Mouse (Mus musculus): ENCODE data around the gene Gm13212.
"Not testable (repeated sequence)": the region's sequence is repeated elsewhere in the genome, so short reads cannot be mapped to it uniquely, and the experiment has no call there.

Gene Gm13212

GRCm38 (mm10) chr4:145585078-145585477, at the start of gene Gm13212:
Gm13212 (plus strand) TSS chr4:145585166.
- not testable (repeated sequence) for DNase-seq (ENCODE audit: low spot score)

GRCm38 (mm10) chr4:145543861-145544260, 41.1 kb upstream of the Gm13212 start:
- not testable (repeated sequence) for DNase-seq (ENCODE audit: low spot score)

GRCm38 (mm10) chr4:145545106-145545505, 39.9 kb upstream of the Gm13212 start:
- not testable (repeated sequence) for DNase-seq (ENCODE audit: low spot score)

DNA sequence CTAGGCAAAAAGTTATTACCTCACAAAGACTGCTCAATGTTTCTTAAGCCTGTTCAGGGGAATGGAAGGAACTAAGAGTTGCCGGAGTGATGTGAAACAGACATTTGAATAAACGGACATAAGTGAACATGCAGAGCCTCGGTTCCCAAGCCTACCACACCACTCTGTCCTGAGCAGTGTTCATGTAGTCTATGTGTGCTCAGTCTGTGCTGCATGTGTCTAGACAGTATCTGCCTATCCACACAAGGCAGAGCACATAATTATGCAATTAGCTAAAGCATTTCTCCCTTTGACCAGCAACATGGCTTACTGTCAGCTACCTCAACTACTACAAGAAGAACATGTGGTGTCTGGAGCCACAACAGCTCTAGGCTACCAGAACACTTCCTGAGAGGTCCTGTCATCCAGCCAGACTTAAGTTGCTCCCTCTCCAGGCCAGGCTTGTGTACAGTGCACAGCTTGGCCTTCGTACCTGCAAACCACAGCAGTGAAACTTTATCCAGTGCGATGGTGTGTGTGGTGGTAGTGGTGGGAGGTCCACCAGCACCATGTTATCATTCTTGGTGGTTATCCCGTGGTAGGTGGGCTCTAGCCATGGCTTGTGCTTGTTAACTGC, 39.1 kb upstream of the Gm13212 start:
- DNase-seq (ENCODE audit: low spot score) = not testable (repeated sequence)

- DNase-seq (ENCODE audit: low spot score) = not testable (repeated sequence)
These were observed 38.5 kb upstream of the Gm13212 start for GRCm38 (mm10) chr4:145546477-145546876.

- DNase-seq (ENCODE audit: low spot score) = no peak
These were observed 28.3 kb upstream of the Gm13212 start for GRCm38 (mm10) chr4:145556680-145557079.

GRCm38 (mm10) chr4:145559505-145560099, 25.4 kb upstream of the Gm13212 start:
- DNase-seq (ENCODE audit: low spot score) = no peak

GRCm38 (mm10) chr4:145564111-145564821, 20.7 kb upstream of the Gm13212 start:
- DNase-seq (ENCODE audit: low spot score) = no peak

- not testable (repeated sequence) for DNase-seq (ENCODE audit: low spot score)
These were observed 14.5 kb upstream of the Gm13212 start for GRCm38 (mm10) chr4:145570461-145570860.

DNA sequence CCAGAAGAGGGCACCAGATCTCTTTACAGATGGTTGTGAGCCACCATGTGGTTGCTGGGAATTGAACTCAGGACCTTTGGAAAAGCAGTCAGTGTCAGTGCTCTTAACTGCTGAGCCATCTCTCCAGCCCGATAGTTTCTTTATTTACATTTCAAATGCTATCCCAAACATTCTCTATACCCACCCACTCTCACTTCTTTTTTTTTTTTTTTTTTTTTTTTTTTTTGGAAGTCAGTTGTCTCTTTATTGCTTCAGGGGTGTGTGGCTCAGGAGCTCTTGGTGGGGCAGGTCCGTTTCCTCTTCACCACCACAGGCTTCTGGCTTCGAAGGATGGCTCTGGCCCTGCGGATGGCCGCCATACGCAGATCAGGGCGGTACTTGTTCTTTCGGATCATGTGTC, 8.3 kb upstream of the Gm13212 start:
- DNase-seq (ENCODE audit: low spot score) = not testable (repeated sequence)

DNA sequence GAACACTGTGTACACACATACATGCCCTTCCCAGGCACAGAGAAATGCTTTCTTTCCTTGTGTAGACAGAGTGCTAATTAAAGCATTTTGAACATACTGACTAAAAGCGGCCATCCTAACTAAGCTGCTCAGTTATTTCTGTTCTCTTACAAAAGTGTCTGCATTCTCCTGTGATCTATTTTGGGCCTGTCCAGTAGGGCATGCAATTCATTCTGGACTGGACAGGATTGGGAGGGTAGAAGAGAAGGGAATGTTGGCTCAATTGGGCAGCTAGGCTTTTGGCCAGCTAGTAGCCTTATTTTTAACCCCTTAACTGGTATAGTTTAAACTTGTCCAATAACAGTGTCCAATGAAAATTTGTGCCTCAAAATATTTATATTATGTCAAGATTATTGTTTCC, 4.6 kb upstream of the Gm13212 start:
- DNase-seq (ENCODE audit: low spot score) = not testable (repeated sequence)

DNA sequence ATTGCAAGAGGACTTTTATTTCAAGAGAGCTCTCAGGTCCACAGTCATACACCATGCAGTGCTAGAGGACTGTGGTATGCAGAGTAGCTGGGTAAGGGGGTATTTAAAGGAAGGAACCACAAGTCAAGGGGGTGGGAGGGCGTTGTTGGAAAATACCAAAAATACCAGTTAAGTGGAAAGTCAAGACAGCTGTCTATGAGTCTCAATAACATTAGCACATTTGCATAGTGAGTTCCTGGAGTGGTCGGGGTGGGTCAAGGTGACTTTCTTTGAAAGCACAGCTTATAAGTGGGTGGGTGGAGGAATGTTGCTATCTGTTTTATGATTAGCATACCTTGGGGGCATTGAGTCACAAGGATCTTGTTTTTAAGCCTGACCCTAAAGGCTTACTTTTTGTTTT, 1.1 kb downstream of the Gm13212 start:
- not testable (repeated sequence) for DNase-seq (ENCODE audit: low spot score)

DNA sequence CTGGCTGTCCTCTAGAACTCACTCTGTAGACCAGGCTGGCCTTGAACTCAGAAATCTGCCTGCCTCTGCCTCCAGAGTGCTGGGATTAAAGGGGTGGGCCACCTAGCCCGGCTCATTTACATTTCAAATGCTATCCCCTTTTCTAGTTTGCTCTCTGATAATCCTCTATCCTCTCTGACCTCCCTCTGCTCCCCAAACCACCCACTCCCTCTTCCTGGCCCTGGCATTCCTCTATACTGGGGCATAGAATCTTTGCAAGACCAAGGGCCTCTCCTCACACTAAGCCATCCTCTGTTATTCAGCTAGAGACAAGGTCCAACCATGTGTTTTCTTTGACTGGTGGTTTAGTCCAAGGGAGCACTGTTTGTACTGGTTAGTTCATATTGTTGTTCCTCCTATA, 9.2 kb downstream of the Gm13212 start:
- not testable (repeated sequence) for DNase-seq (ENCODE audit: low spot score)

GRCm38 (mm10) chr4:145594798-145595197, 9.8 kb downstream of the Gm13212 start:
- not testable (repeated sequence) for DNase-seq (ENCODE audit: low spot score)

- peak; percentile 90 for DNase-seq (ENCODE audit: low spot score)
These were observed 55.6 kb downstream of the Gm13212 start for GRCm38 (mm10) chr4:145640416-145641185.

DNA sequence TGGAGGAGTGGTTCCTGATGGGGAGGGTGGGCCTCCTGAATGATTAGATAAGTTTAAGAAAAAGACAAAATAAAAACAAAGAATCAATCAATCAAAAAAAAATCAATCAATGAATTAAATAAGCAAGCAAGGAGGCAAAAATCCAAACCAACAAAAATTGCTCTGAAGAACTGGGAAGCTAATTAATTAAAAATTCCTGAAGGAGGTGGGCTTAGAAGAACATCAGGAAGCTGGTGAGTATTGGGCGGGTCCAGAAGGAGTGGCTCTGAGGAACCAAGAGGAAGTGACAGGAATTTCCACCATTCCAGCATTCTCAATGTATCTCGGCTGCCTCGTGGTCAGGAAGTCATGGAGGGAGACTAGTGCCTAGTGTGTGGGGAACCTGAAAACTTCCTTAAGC, 85.4 kb downstream of the Gm13212 start, which contains the start of gene Zfp980:
TSS of gene Zfp980 (plus strand) at position 301 of the 400 bp plus-strand sequence.
- DNase-seq (ENCODE audit: low spot score) = not testable (repeated sequence)

DNA sequence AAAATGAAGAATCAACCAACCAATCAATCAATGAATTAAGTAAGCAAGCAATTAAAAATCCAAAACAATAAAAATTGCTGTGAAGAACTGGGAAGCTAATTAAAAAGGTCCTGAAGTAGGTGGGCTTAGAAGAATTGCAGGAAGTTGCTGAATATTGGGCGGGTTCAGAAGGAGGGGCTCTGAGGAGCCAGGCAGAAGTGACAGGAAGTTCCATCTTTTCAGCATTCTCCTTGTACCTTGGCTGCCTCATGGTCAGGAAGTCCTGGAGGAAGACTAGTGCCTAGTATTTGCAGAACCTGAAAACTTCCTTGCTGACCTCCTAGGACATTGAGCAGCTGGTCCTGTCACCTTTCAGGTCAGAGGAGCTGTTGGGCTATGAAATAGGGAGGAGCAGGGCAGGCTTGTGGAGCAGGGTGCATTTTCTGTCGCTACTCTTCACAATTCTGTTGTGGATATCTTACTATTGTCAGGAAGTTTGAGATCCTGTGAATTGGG, 89.4 kb downstream of the Gm13212 start:
- DNase-seq (ENCODE audit: low spot score) = not testable (repeated sequence)

Measured in testis, postnatal 14 days (tissue).